Mouse (Mus musculus): ENCODE data around the gene Cep78. TPM values are rescaled to one million over a fixed set of nuclear protein-coding genes. Genes with fewer than 3 reads are reported as not detected.

The Cep78 gene
- polyA plus RNA-seq, 1 experiment from 2014 or later = 27.3 TPM

- Histone ChIP-seq H3K9ac (no peak overlapping the region), H3K4me3 (replicated peaks) (no peak overlapping the region), H3K4me2 (replicated peaks) (no peak overlapping the region), H3K9me3 (replicated peaks) (no peaks in the 10 kb centered on the region), H3K4me1 (no peaks in the 10 kb centered on the region), H3K27ac (replicated peaks) (no peak overlapping the region), H3K36me3 (peaks cover 42% of the 10 kb centered on the region), H3K27me3 (no peaks in the 10 kb centered on the region)
- no peak for ATAC-seq (ENCODE audit: insufficient number of reproducible peaks, low FRiP score, low TSS enrichment, low read depth)
- WGBS = 89% methylated on average over 7 of the region's 7 CpGs
Observed at GRCm38 (mm10) chr19:15964533-15964932, 20.3 kb downstream of the Cep78 start.

DNA sequence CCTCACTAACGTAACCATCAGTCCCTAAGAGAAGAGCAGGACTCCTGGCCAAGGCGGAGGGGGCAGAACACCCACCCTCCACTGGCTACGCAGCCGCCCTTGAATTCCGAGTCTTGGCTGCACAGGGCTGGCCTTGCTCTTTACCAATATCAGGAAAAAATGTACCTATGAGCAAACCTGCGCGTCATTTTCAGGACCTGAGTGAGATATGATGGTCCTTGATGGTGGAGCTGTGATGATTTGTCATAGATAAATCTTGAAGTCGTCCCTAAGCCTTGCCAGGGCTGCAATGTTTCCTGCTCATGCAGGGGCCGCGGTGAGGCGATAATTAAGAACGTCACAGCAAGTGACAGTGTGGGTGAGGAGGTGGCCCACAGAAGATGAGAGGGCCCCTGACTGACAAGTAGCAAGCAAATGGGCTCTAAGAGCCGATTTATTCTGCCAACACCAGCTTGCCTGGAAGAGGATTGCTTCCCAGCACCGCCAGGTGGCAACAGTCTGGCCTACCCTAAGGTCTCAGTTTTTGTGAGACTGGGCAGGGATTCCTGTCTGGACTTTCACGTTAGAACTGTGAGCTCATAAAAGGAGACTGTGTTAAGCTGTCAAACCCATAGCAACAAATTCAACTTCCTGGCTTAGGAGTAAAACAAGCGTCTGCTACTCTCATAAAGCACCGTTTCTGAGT is 21.6 kb downstream of the Cep78 start:
- no peaks in the 10 kb centered on the region for H3K4me1 ChIP-seq
- no peaks in the 10 kb centered on the region for H3K9me3 ChIP-seq (replicated peaks)
- no peak overlapping the region for H3K9ac ChIP-seq
- H3K27me3 ChIP-seq = no peaks in the 10 kb centered on the region
- no peak overlapping the region for H3K27ac ChIP-seq (replicated peaks)
- no peak overlapping the region for H3K4me3 ChIP-seq (replicated peaks)
- WGBS = 89% methylated on average over 17 of the region's 17 CpGs
- H3K4me2 ChIP-seq (replicated peaks) = no peak overlapping the region
- H3K36me3 ChIP-seq = peaks cover 39% of the 10 kb centered on the region
- ATAC-seq (ENCODE audit: insufficient number of reproducible peaks, low FRiP score, low TSS enrichment, low read depth) = no peak

DNA sequence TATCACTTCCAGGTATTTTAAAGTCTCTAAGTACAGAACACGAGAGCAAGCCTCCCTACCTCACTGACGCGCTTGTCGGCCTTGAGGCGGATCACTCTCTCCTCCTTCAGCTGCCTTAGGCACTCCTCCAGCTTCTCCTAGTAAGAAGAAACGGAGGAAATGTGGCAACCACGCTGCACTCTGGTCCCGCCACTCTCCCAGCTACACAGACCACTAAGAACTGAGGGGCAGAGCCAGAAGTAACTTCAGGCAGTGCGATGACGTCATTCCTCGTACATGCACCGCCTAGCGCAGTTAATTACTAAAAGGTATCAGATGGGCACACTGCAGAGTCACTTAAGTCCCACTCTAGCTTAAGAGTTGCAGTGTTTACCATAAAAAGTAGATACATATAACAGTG is 22.5 kb downstream of the Cep78 start:
- Histone ChIP-seq H3K27ac (replicated peaks) (no peak overlapping the region), H3K4me1 (no peaks in the 10 kb centered on the region), H3K4me3 (replicated peaks) (no peak overlapping the region), H3K4me2 (replicated peaks) (no peak overlapping the region), H3K27me3 (no peaks in the 10 kb centered on the region), H3K9ac (no peak overlapping the region), H3K36me3 (peaks cover 39% of the 10 kb centered on the region), H3K9me3 (replicated peaks) (no peaks in the 10 kb centered on the region)
- WGBS = 59% methylated on average over 13 of the region's 13 CpGs
- ATAC-seq (ENCODE audit: insufficient number of reproducible peaks, low FRiP score, low TSS enrichment, low read depth) = no peak

GRCm38 (mm10) chr19:15950225-15950624 is 34.6 kb downstream of the Cep78 start:
- H3K9ac ChIP-seq = no peak overlapping the region
- H3K27me3 ChIP-seq = no peaks in the 10 kb centered on the region
- no peak overlapping the region for H3K4me2 ChIP-seq (replicated peaks)
- peak; percentile 67; the same call in 1 of the 2 replicates for ATAC-seq (ENCODE audit: insufficient number of reproducible peaks, low FRiP score, low TSS enrichment, low read depth)
- no peaks in the 10 kb centered on the region for H3K4me1 ChIP-seq
- WGBS = 80% methylated on average over 3 of the region's 3 CpGs
- peaks cover 6% of the 10 kb centered on the region for H3K36me3 ChIP-seq
- H3K27ac ChIP-seq (replicated peaks) = no peak overlapping the region
- H3K9me3 ChIP-seq (replicated peaks) = no peaks in the 10 kb centered on the region
- no peak overlapping the region for H3K4me3 ChIP-seq (replicated peaks)

- 75% methylated on average over 1 of the region's 1 CpGs for WGBS
Observed at GRCm38 (mm10) chr19:15948867-15949266, 35.9 kb downstream of the Cep78 start.

GRCm38 (mm10) chr19:15948426-15948825 is 36.4 kb downstream of the Cep78 start:
- Histone ChIP-seq H3K4me1 (no peaks in the 10 kb centered on the region), H3K9me3 (replicated peaks) (no peaks in the 10 kb centered on the region), H3K36me3 (no peaks in the 10 kb centered on the region), H3K4me3 (replicated peaks) (no peak overlapping the region), H3K27ac (replicated peaks) (no peak overlapping the region), H3K27me3 (no peaks in the 10 kb centered on the region), H3K4me2 (replicated peaks) (no peak overlapping the region), H3K9ac (no peak overlapping the region)
- WGBS = 42% methylated on average over 7 of the region's 7 CpGs
- no peak for ATAC-seq (ENCODE audit: insufficient number of reproducible peaks, low FRiP score, low TSS enrichment, low read depth)

More at GRCm38 (mm10) chr19:15948867-15949266, 35.9 kb downstream of the Cep78 start:
- no peak overlapping the region for H3K4me3 ChIP-seq (replicated peaks)
- H3K27ac ChIP-seq (replicated peaks) = no peak overlapping the region
- no peaks in the 10 kb centered on the region for H3K36me3 ChIP-seq
- no peaks in the 10 kb centered on the region for H3K27me3 ChIP-seq
- no peaks in the 10 kb centered on the region for H3K4me1 ChIP-seq
- H3K9me3 ChIP-seq (replicated peaks) = no peaks in the 10 kb centered on the region
- H3K9ac ChIP-seq = no peak overlapping the region
- no peak for ATAC-seq (ENCODE audit: insufficient number of reproducible peaks, low FRiP score, low TSS enrichment, low read depth)
- H3K4me2 ChIP-seq (replicated peaks) = no peak overlapping the region

GRCm38 (mm10) chr19:15947237-15947636 is 37.6 kb downstream of the Cep78 start, which contains the start of gene Psat1:
TSS of gene Psat1 (minus strand) at chr19:15947337.
- Histone ChIP-seq H3K4me1 (no peaks in the 10 kb centered on the region), H3K36me3 (no peaks in the 10 kb centered on the region), H3K9me3 (replicated peaks) (no peaks in the 10 kb centered on the region), H3K4me2 (replicated peaks) (no peak within 1 kb of the TSS), H3K27me3 (no peaks in the 10 kb centered on the region), H3K27ac (replicated peaks) (peak within 1 kb of the TSS; percentile 31; the same call in 1 of the 2 replicates), H3K4me3 (replicated peaks) (no peak within 1 kb of the TSS), H3K9ac (no peak within 1 kb of the TSS)
- WGBS = 74% methylated on average over 7 of the region's 7 CpGs
- no peak for ATAC-seq (ENCODE audit: insufficient number of reproducible peaks, low FRiP score, low TSS enrichment, low read depth)

GRCm38 (mm10) chr19:15946663-15947062 is 38.1 kb downstream of the Cep78 start:
- 60% methylated on average over 10 of the region's 10 CpGs for WGBS
- Histone ChIP-seq H3K27me3 (no peaks in the 10 kb centered on the region), H3K4me1 (no peaks in the 10 kb centered on the region), H3K36me3 (no peaks in the 10 kb centered on the region), H3K9ac (no peak overlapping the region), H3K4me3 (replicated peaks) (no peak overlapping the region), H3K27ac (replicated peaks) (peak overlapping the region; percentile 31; the same call in 1 of the 2 replicates), H3K4me2 (replicated peaks) (no peak overlapping the region), H3K9me3 (replicated peaks) (no peaks in the 10 kb centered on the region)
- peak; percentile 41; the same call in 1 of the 2 replicates for ATAC-seq (ENCODE audit: insufficient number of reproducible peaks, low FRiP score, low TSS enrichment, low read depth)

- Histone ChIP-seq H3K9me3 (replicated peaks) (no peaks in the 10 kb centered on the region), H3K27ac (replicated peaks) (no peak overlapping the region), H3K4me2 (replicated peaks) (no peak overlapping the region), H3K27me3 (no peaks in the 10 kb centered on the region), H3K36me3 (no peaks in the 10 kb centered on the region), H3K4me1 (no peaks in the 10 kb centered on the region), H3K9ac (no peak overlapping the region), H3K4me3 (replicated peaks) (no peak overlapping the region)
- ATAC-seq (ENCODE audit: insufficient number of reproducible peaks, low FRiP score, low TSS enrichment, low read depth) = no peak
- WGBS = 73% methylated on average over 7 of the region's 7 CpGs
Observed at GRCm38 (mm10) chr19:15943117-15943423, 41.7 kb downstream of the Cep78 start.

DNA sequence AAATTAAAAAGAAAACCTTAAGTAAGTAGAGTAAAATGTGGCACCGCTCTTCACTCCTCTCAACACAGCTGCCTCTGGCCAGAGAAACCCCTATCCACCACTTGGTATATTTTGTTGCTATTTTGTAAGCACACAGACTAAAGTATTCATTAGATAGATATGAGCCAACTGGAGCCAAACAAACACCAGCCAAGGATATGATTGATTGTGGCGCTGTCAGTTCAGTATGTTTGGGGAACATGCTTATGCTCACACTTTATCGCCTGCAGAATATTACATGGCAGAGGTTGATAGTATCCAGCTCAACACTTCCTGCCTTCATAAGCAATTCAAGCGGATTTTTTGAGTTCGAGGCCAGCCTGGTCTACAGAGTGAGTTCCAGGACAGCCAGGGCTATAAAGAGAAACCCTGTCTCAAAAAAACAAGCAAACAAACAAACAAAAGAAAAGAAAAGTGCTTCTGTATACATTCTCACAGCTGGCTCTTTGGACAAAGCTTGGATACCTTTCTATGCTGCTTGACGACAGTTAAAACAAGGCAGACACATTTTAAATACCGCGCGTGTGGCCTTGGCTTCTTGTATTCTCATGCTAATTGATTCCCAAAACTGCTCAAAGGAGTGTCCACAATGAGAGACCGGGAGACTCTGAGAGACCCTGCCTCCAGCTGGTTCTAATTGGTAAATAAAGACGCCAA is 42.2 kb downstream of the Cep78 start:
- H3K27me3 ChIP-seq = no peaks in the 10 kb centered on the region
- H3K4me1 ChIP-seq = no peaks in the 10 kb centered on the region
- 60% methylated on average over 11 of the region's 11 CpGs for WGBS
- no peak overlapping the region for H3K27ac ChIP-seq (replicated peaks)
- H3K4me3 ChIP-seq (replicated peaks) = no peak overlapping the region
- H3K4me2 ChIP-seq (replicated peaks) = no peak overlapping the region
- H3K9ac ChIP-seq = no peak overlapping the region
- H3K9me3 ChIP-seq (replicated peaks) = no peaks in the 10 kb centered on the region
- no peaks in the 10 kb centered on the region for H3K36me3 ChIP-seq
- no peak for ATAC-seq (ENCODE audit: insufficient number of reproducible peaks, low FRiP score, low TSS enrichment, low read depth)

GRCm38 (mm10) chr19:15941399-15941798 is 43.4 kb downstream of the Cep78 start:
- peak; percentile 81; the same call in 1 of the 2 replicates for ATAC-seq (ENCODE audit: insufficient number of reproducible peaks, low FRiP score, low TSS enrichment, low read depth)
- no peak overlapping the region for H3K4me2 ChIP-seq (replicated peaks)
- H3K36me3 ChIP-seq = no peaks in the 10 kb centered on the region
- peak overlapping the region; percentile 71 for H3K27ac ChIP-seq (replicated peaks)
- no peaks in the 10 kb centered on the region for H3K9me3 ChIP-seq (replicated peaks)
- no peaks in the 10 kb centered on the region for H3K27me3 ChIP-seq
- WGBS = 69% methylated on average over 8 of the region's 8 CpGs
- no peak overlapping the region for H3K9ac ChIP-seq
- no peak overlapping the region for H3K4me3 ChIP-seq (replicated peaks)
- H3K4me1 ChIP-seq = no peaks in the 10 kb centered on the region

DNA sequence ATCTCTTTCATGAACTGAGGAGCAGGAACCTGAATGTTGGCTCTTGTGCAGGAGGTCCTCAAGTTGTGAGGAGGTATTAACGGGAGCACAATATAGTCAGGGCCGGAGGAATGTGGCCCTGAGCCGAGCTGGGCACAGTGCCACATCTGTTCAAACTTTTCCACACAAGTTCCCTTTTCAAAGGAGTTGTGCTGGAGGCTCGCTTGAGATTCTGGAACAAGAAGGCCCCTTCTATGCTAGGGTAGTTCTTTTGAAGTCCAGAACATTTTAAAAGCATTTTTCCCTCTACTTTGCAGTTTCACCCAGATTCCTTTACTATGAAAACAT is 59.1 kb downstream of the Cep78 start:
- ATAC-seq (ENCODE audit: insufficient number of reproducible peaks, low FRiP score, low TSS enrichment, low read depth) = peak; percentile 49
- WGBS = 3% methylated on average over 4 of the region's 4 CpGs
- H3K4me3 ChIP-seq (replicated peaks) = peak overlapping the region; percentile 68

More for the DNA sequence above, 59.1 kb downstream of the Cep78 start:
- Histone ChIP-seq H3K9ac (no peak overlapping the region), H3K27ac (replicated peaks) (peak overlapping the region; percentile 89), H3K36me3 (no peaks in the 10 kb centered on the region), H3K9me3 (replicated peaks) (no peaks in the 10 kb centered on the region), H3K27me3 (no peaks in the 10 kb centered on the region), H3K4me1 (peaks cover 24% of the 10 kb centered on the region), H3K4me2 (replicated peaks) (peak overlapping the region; percentile 98)

Data from embryonic facial prominence, embryonic 15.5 days (tissue).